Mouse (Mus musculus) lung, postnatal 0 days (tissue): ENCODE results near the gene Ksr1.

Source experiments
- CTCF ChIP-seq: IDR thresholded peaks from 2 replicates; pipeline ENCODE4 v1.5.1; 2016; ENCODE audit warnings: antibody characterized with exemption, mild to moderate bottlenecking
- EP300 ChIP-seq: IDR thresholded peaks from 2 replicates; pipeline ENCODE4 v1.6.1; 2016; ENCODE audit warnings: antibody characterized with exemption, mild to moderate bottlenecking, control low read depth

DNA sequence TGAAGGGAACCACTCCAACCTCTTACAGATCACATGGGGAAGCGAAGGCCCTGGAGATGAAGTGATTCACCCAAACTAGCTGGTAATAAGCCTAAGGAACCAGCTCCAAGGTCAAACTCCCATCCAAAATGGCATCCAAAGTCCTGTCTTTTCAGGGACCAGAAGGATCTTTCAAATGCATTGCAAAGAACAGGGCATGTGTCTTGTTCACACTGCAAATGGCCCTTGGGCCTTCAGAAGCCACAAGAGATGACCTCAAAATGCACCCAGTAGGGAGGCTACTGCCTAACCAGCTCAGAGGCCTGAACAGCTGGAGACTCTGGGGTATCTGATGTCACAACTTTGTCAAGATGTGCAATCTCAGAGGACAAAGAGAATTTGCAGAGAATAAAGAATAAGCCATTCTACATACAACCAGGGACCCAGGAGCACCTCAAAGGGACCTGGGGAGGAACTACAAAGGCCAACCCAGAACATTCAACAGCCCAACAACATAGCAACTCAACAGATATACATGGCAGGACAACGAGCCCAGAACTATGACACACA lies 2.1 kb downstream of the Ksr1 start:
- TF ChIP-seq EP300, result no peak
- no peak for TF ChIP-seq CTCF
